Comparison of ENCODE assay signal across 8 mouse cellular contexts in the genomic region with DNA sequence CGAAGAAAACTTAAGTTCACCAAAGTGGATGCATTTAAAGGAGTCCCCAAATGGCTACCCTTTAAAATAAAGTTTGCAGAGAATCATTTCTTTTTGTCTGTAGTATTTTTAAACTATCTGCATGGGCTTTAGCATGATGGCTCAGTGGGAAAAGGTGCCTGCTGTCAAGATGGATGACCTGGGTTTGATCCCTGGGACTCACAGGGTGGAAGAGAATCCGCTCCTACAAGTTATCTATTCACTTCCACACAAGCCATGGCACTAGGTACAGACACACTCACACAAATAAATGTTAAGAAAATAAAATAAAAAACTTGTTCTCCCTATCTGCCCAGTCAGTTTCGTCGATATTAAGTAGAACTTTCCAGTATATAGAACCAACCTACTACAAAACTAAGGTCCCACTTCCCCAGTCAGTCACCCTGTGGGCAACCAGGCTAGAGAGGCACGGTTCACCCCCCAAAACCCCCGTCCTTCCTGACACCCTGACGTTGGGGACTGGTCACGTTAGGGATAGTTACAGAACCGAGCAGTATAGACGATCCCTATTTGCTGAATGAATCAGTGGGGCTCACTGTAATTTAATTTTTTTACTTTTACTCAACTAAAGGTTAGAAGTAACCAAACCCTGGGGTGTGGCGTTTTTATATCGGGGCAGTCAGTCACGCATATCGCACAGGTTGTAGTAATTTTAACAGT. TPM values are rescaled to one million over a fixed set of nuclear protein-coding genes. Genes with fewer than 3 reads are reported as not detected.
DNase-seq lines count a peak whose midpoint lies in the region; ATAC-seq lines count a peak whose summit lies in the region.

No protein-coding gene starts in this region.

- DNase-seq in kidney, postnatal 25 days = no peak
- no peak for DNase-seq in hindbrain, embryonic 14.5 days (ENCODE audit: low spot score)
- DNase-seq in midbrain, embryonic 14.5 days = no peak
- DNase-seq in Muller cell, postnatal 12 days (ENCODE audit: inconsistent ontology term) = no peak
- DNase-seq in left cerebral cortex, adult 9 months (ENCODE audit: low spot score in 2 of 2) = no peak
- no peak for DNase-seq in gastrocnemius, adult 18-20 months (ENCODE audit: low spot score)

- 23% methylated on average over 14 of the region's 14 CpGs for WGBS in kidney, embryonic 14.5 days
- 23% methylated on average over 14 of the region's 14 CpGs for WGBS in hindbrain, embryonic 14.5 days
- WGBS in midbrain, embryonic 14.5 days = 26% methylated on average over 14 of the region's 14 CpGs

- ATAC-seq in kidney, embryonic 14.5 days (ENCODE audit: low FRiP score, low TSS enrichment) = no peak
- no peak for ATAC-seq in hindbrain, embryonic 14.5 days (ENCODE audit: low FRiP score)
- no peak for ATAC-seq in midbrain, embryonic 14.5 days (ENCODE audit: low FRiP score, low TSS enrichment)

- H3K4me2 ChIP-seq in kidney, embryonic 14.5 days (replicated peaks; ENCODE audit: low read depth, low read length) = peak overlapping the region; percentile 78
- peak overlapping the region; percentile 81 for H3K4me2 ChIP-seq in hindbrain, embryonic 14.5 days (replicated peaks)
- H3K4me2 ChIP-seq in midbrain, embryonic 14.5 days (ENCODE audit: low read length) = peak overlapping the region; percentile 67

- no peaks in the 10 kb centered on the region for H3K36me3 ChIP-seq in kidney, embryonic 14.5 days (ENCODE audit: control insufficient read depth, insufficient read depth, low read length)
- no peaks in the 10 kb centered on the region for H3K36me3 ChIP-seq in hindbrain, embryonic 14.5 days (replicated peaks; ENCODE audit: control insufficient read depth, insufficient read depth)
- no peaks in the 10 kb centered on the region for H3K36me3 ChIP-seq in midbrain, embryonic 14.5 days (ENCODE audit: control insufficient read depth, insufficient read depth, low read length)

- H3K9me3 ChIP-seq in kidney, embryonic 14.5 days (ENCODE audit: control insufficient read depth, low read length) = no peaks in the 10 kb centered on the region
- no peaks in the 10 kb centered on the region for H3K9me3 ChIP-seq in hindbrain, embryonic 14.5 days (ENCODE audit: control insufficient read depth, low read length)
- H3K9me3 ChIP-seq in midbrain, embryonic 14.5 days (ENCODE audit: control insufficient read depth, low read length) = no peaks in the 10 kb centered on the region

- H3K4me1 ChIP-seq in kidney, embryonic 14.5 days (ENCODE audit: control insufficient read depth, insufficient read depth, low read length) = peaks cover 11% of the 10 kb centered on the region; the same call in 1 of the 2 replicates
- H3K4me1 ChIP-seq in brown adipose tissue, adult 24 weeks (ENCODE audit: control insufficient read depth, insufficient read depth, insufficient read length, low read length) = peaks cover 10% of the 10 kb centered on the region
- peaks cover 13% of the 10 kb centered on the region for H3K4me1 ChIP-seq in hindbrain, embryonic 14.5 days (replicated peaks; ENCODE audit: control insufficient read depth, insufficient read depth, low read length)
- peaks cover 15% of the 10 kb centered on the region for H3K4me1 ChIP-seq in midbrain, embryonic 14.5 days (ENCODE audit: control insufficient read depth, insufficient read depth, low read length)

- no peaks in the 10 kb centered on the region for H3K27me3 ChIP-seq in kidney, embryonic 14.5 days (ENCODE audit: control insufficient read depth, insufficient read depth, low read length)
- no peaks in the 10 kb centered on the region for H3K27me3 ChIP-seq in hindbrain, embryonic 14.5 days (ENCODE audit: control insufficient read depth, insufficient read depth, low read length)
- H3K27me3 ChIP-seq in midbrain, embryonic 14.5 days (ENCODE audit: control insufficient read depth, insufficient read depth, low read length) = no peaks in the 10 kb centered on the region

- peak overlapping the region; percentile 83 for H3K4me3 ChIP-seq in kidney, embryonic 14.5 days (ENCODE audit: low read length)
- peak overlapping the region; percentile 97 for H3K4me3 ChIP-seq in brown adipose tissue, adult 24 weeks (ENCODE audit: insufficient read depth, low read depth, low read length)
- H3K4me3 ChIP-seq in hindbrain, embryonic 14.5 days (replicated peaks; ENCODE audit: low read length) = peak overlapping the region; percentile 73
- H3K4me3 ChIP-seq in midbrain, embryonic 14.5 days (replicated peaks; ENCODE audit: low read depth, low read length) = peak overlapping the region; percentile 87

- H3K27ac ChIP-seq in kidney, embryonic 14.5 days (ENCODE audit: low read depth, low read length) = no peak overlapping the region
- peak overlapping the region; percentile 90 for H3K27ac ChIP-seq in brown adipose tissue, adult 24 weeks (replicated peaks; ENCODE audit: low read depth, low read length)
- H3K27ac ChIP-seq in hindbrain, embryonic 14.5 days = no peak overlapping the region
- H3K27ac ChIP-seq in midbrain, embryonic 14.5 days (replicated peaks; ENCODE audit: low read depth, low read length) = no peak overlapping the region

- H3K9ac ChIP-seq in kidney, embryonic 14.5 days (ENCODE audit: low read depth, low read length) = peak overlapping the region; percentile 78; the same call in 1 of the 2 replicates
- peak overlapping the region; percentile 82 for H3K9ac ChIP-seq in hindbrain, embryonic 14.5 days
- peak overlapping the region; percentile 88; the same call in 1 of the 2 replicates for H3K9ac ChIP-seq in midbrain, embryonic 14.5 days (replicated peaks; ENCODE audit: low read length)

RNA-seq across cellular contexts. Expression of a gene that starts 1.0 kb away (rescaled TPM):
- polyA plus RNA-seq in kidney, embryonic 14.5 days (2014; fragmentation: Nextera tagmentation; extraction: Ambion mirVana) = 111 and 130 TPM in 2 replicates
- polyA plus RNA-seq in brown adipose tissue, adult 24 weeks (2012; ENCODE audit: insufficient read depth, insufficient read length, missing spikeins) = 297 and 314 TPM in 2 replicates
- polyA plus RNA-seq in hindbrain, embryonic 14.5 days (2014; fragmentation: Nextera tagmentation; extraction: Ambion mirVana) = 319 and 327 TPM in 2 replicates
- 281 and 329 TPM in 2 replicates for polyA plus RNA-seq in midbrain, embryonic 14.5 days (2014; fragmentation: Nextera tagmentation; extraction: Ambion mirVana)
- 100 to 1,000 TPM; 235 to 236 TPM for total RNA-seq in gastrocnemius, adult 18-20 months (2021)

RNA-seq across cellular contexts. Expression of a gene that starts 3.8 kb away (rescaled TPM):
- 10.5 and 22.0 TPM in 2 replicates for polyA plus RNA-seq in kidney, embryonic 14.5 days (2014; fragmentation: Nextera tagmentation; extraction: Ambion mirVana)
- polyA plus RNA-seq in brown adipose tissue, adult 24 weeks (2012; ENCODE audit: insufficient read depth, insufficient read length, missing spikeins) = 3.5 and 5.1 TPM in 2 replicates
- polyA plus RNA-seq in hindbrain, embryonic 14.5 days (2014; fragmentation: Nextera tagmentation; extraction: Ambion mirVana) = 25.5 and 25.9 TPM in 2 replicates
- 21.1 and 22.0 TPM in 2 replicates for polyA plus RNA-seq in midbrain, embryonic 14.5 days (2014; fragmentation: Nextera tagmentation; extraction: Ambion mirVana)
- 10 to 100 TPM; 18.0 to 19.4 TPM for total RNA-seq in gastrocnemius, adult 18-20 months (2021)

RNA-seq across cellular contexts. Expression of a gene that starts 58.7 kb away (rescaled TPM):
- 81.7 and 83.1 TPM in 2 replicates for polyA plus RNA-seq in kidney, embryonic 14.5 days (2014; fragmentation: Nextera tagmentation; extraction: Ambion mirVana)
- 14.9 and 20.1 TPM in 2 replicates for polyA plus RNA-seq in brown adipose tissue, adult 24 weeks (2012; ENCODE audit: insufficient read depth, insufficient read length, missing spikeins)
- polyA plus RNA-seq in hindbrain, embryonic 14.5 days (2014; fragmentation: Nextera tagmentation; extraction: Ambion mirVana) = 213 and 224 TPM in 2 replicates
- polyA plus RNA-seq in midbrain, embryonic 14.5 days (2014; fragmentation: Nextera tagmentation; extraction: Ambion mirVana) = 246 and 254 TPM in 2 replicates
- total RNA-seq in gastrocnemius, adult 18-20 months (2021) = 100 to 1,000 TPM; 170 to 210 TPM
